In the genomic region with DNA sequence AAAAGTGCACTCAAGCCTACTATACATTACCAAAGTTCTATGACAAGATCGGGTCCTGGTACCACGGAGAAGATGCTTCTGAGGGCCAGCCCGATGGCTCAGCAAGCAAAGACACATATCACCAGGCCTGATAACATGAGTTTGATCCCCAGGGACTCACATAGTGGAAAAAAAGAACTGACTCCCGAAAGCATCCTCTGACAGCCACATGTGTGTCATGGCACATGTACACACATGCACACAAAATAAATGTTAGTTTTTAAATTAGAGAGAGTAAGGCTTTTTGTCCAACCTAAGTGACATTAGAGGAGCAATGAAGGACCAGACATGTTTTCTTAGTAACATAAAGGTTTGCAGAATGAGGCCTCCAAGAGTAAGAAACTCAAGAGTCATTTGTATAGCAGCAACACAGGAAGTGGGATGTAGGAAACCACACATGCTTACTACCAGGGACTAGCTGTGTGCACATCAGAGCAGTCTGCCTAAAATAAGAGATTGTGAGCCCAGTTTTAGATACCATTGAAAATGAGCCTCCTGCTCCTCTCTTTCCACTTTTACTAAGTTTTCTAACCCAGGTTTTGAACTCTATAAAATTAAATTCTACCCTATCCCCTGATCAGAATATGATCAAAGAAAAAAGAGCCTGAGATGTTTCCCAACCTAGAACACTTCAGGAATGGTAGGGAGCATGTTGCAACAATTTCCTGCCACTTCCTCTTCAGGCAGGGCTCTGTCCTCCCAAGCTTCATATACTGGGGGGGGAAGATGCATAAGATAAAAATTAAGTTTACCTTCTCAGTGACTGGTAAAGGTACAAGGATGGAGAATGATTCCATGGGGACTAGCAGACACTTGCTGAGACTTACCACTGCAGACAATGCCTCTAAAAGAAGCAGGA, we compare ENCODE assay signal across 27 mouse cellular contexts. TPM values are rescaled to one million over a fixed set of nuclear protein-coding genes. Genes with fewer than 3 reads are reported as not detected.
"Had no signal": no experiment of that assay in that cellular context is flagged by ENCODE, and none has a peak within 500 bp of the region (broad histone marks: within the 10 kb centered on the region; RNA-seq: fewer than 3 reads in every experiment).

No protein-coding gene starts in this region.

- H3K4me1 ChIP-seq: liver, embryonic 13.5 days; liver, embryonic 15.5 days; midbrain, embryonic 10.5 days; neural tube, embryonic 13.5 days; neural tube, embryonic 15.5 days had no signal

- H3K36me3 ChIP-seq: liver, embryonic 13.5 days; liver, embryonic 15.5 days; midbrain, embryonic 10.5 days; midbrain, embryonic 12.5 days; neural tube, embryonic 13.5 days; neural tube, embryonic 15.5 days had no signal

- H3K4me2 ChIP-seq: liver, embryonic 13.5 days; liver, embryonic 15.5 days; lung, embryonic 14.5 days; midbrain, embryonic 12.5 days; neural tube, embryonic 13.5 days; neural tube, embryonic 15.5 days had no signal

- ATAC-seq: liver, postnatal 0 days; midbrain, embryonic 16.5 days had no signal

- H3K9ac ChIP-seq: liver, embryonic 13.5 days; liver, embryonic 15.5 days; liver, postnatal 0 days; lung, embryonic 14.5 days; midbrain, embryonic 12.5 days; neural tube, embryonic 13.5 days; neural tube, embryonic 15.5 days had no signal

- H3K27ac ChIP-seq: liver, embryonic 13.5 days; liver, embryonic 15.5 days; midbrain, embryonic 10.5 days; midbrain, embryonic 12.5 days; neural tube, embryonic 13.5 days; neural tube, embryonic 15.5 days had no signal

- H3K9me3 ChIP-seq: liver, embryonic 13.5 days; liver, embryonic 15.5 days; midbrain, embryonic 10.5 days; midbrain, embryonic 12.5 days; neural tube, embryonic 13.5 days; neural tube, embryonic 15.5 days had no signal

- DNase-seq: liver, embryonic 13.5 days; liver, postnatal 0 days; lung, embryonic 14.5 days; lung, postnatal 10 days; lung, postnatal 4 days; midbrain, embryonic 14.5 days; retina, postnatal 1 day; right cerebral cortex, adult 18-20 months; right cerebral cortex, postnatal 25 days; right cerebral cortex, postnatal 4 days; spleen, adult 18-20 months; thymus, adult 18-20 months; thymus, postnatal 14 days; thymus, postnatal 36 days had no signal

- H3K4me3 ChIP-seq: liver, embryonic 13.5 days; liver, embryonic 15.5 days; midbrain, embryonic 10.5 days; midbrain, embryonic 12.5 days; myocyte; neural tube, embryonic 13.5 days; neural tube, embryonic 15.5 days had no signal

- H3K27me3 ChIP-seq: liver, embryonic 13.5 days; liver, embryonic 15.5 days; midbrain, embryonic 12.5 days; neural tube, embryonic 13.5 days; neural tube, embryonic 15.5 days had no signal

RNA-seq across cellular contexts. Expression of gene Ambn, which starts 13.3 kb away (rescaled TPM):
- total RNA-seq: megakaryocyte-erythroid progenitor cell, adult 5-6 weeks had no signal
- polyA plus RNA-seq: liver, embryonic 13.5 days; liver, embryonic 15.5 days; liver, postnatal 0 days; lung, embryonic 14.5 days; lung, embryonic 16.5 days; midbrain, embryonic 12.5 days; midbrain, embryonic 14.5 days; midbrain, embryonic 16.5 days; myocyte; neural tube, embryonic 11.5 days; neural tube, embryonic 13.5 days; neural tube, embryonic 15.5 days; small intestine, adult 2 months; stomach, embryonic 14.5 days; stomach, embryonic 16.5 days had no signal

RNA-seq across cellular contexts. Expression of gene Enam, which starts 18.7 kb away (rescaled TPM):
- total RNA-seq: megakaryocyte-erythroid progenitor cell, adult 5-6 weeks had no signal
- polyA plus RNA-seq: liver, embryonic 13.5 days; liver, embryonic 15.5 days; liver, postnatal 0 days; lung, embryonic 14.5 days; lung, embryonic 16.5 days; midbrain, embryonic 10.5 days; midbrain, embryonic 12.5 days; midbrain, embryonic 14.5 days; midbrain, embryonic 16.5 days; myocyte; neural tube, embryonic 11.5 days; neural tube, embryonic 13.5 days; neural tube, embryonic 15.5 days; stomach, embryonic 14.5 days; stomach, embryonic 16.5 days had no signal

RNA-seq across cellular contexts. Expression of gene Jchain, which starts 58.6 kb away (rescaled TPM):
- polyA plus RNA-seq: lung, embryonic 14.5 days; stomach, embryonic 14.5 days had no signal
